Mouse (Mus musculus): ENCODE data around the gene Rxra. TPM values are rescaled to one million over a fixed set of nuclear protein-coding genes. Genes with fewer than 3 reads are reported as not detected.
A peak's percentile ranks its signal among the peaks of the same experiment; 100 is the strongest.

Gene Rxra
- polyA plus RNA-seq, 1 experiment from 2014 or later: 12.4 TPM

DNA sequence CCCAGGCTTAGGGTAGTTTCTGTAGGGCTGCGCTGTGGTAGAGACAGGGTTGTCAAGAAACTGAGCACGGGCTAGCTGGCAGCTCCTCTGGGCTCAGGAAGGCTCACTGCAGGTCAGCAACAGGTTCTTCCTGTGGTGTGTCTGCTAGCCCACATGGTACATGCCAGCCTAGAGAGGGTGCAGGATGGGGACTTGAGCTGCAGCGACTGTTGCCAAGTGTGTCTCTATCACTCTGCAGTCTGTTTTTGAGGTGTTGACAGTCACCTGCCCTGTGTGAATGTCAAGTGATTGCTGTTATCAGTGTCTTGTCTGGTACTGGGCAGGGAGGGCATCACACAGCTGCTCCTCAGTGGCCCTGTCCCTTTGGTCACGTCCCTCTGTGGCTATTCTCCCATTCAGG lies 52.8 kb downstream of the Rxra start:
- H3K4me3 ChIP-seq (replicated peaks): no peak overlapping the region
- no peak overlapping the region for H3K9ac ChIP-seq
- WGBS: 76% methylated on average over 4 of the region's 4 CpGs
- H3K36me3 ChIP-seq: no peaks in the 10 kb centered on the region
- no peak overlapping the region for H3K27ac ChIP-seq
- H3K4me2 ChIP-seq: no peak overlapping the region
- no peaks in the 10 kb centered on the region for H3K27me3 ChIP-seq (replicated peaks)
- no peaks in the 10 kb centered on the region for H3K9me3 ChIP-seq
- no peak for ATAC-seq (ENCODE audit: insufficient read depth, low FRiP score, low read depth)
- peaks cover 26% of the 10 kb centered on the region for H3K4me1 ChIP-seq

DNA sequence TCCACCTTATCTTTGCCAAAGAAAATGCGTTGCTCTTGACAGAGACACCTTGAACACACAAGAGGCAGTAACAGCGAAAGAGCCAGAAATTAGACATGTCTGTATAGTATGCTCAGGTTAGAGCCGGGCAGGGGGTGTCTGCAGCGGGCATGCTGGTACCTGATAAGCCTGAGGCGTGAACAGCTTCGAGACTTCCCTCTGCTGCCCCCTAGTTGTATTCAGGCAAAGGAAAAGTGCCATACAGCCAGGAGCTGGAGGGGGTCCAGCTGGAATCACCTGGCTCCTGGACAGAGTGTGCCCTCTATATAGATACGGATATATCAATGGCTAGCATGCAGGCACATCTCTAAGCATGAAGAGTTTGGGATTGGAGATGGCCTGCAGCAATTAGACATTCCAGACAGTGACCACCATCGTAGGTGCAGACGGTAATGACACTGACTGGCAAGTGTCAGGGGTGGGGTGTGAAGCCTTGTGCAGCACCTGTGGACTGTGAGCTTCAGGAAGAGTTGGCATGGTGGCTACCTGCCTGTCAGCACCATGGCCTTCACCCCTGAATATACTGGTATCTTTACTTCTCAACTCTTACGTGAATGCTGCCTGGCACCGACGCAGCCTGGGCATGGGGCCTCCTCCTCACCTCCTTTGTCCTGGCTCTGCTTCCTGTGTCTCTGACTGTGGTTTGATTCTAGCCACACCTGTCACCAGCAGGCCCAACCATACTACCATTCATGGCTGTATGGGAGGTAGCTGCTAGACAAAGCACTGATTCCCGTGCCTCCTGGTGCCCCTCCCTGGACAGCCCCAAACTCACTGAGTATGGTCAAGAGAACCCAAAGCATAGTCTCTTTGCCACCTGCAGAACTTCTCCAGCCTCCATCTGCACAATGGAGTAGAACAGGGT lies 54.0 kb downstream of the Rxra start:
- H3K27ac ChIP-seq: no peak overlapping the region
- no peak overlapping the region for H3K4me3 ChIP-seq (replicated peaks)
- 63% methylated on average over 13 of the region's 13 CpGs for WGBS
- H3K36me3 ChIP-seq: no peaks in the 10 kb centered on the region
- H3K4me1 ChIP-seq: peaks cover 38% of the 10 kb centered on the region
- no peak for ATAC-seq (ENCODE audit: insufficient read depth, low FRiP score, low read depth)
- no peak overlapping the region for H3K4me2 ChIP-seq
- H3K27me3 ChIP-seq (replicated peaks): no peaks in the 10 kb centered on the region
- no peaks in the 10 kb centered on the region for H3K9me3 ChIP-seq
- no peak overlapping the region for H3K9ac ChIP-seq

DNA sequence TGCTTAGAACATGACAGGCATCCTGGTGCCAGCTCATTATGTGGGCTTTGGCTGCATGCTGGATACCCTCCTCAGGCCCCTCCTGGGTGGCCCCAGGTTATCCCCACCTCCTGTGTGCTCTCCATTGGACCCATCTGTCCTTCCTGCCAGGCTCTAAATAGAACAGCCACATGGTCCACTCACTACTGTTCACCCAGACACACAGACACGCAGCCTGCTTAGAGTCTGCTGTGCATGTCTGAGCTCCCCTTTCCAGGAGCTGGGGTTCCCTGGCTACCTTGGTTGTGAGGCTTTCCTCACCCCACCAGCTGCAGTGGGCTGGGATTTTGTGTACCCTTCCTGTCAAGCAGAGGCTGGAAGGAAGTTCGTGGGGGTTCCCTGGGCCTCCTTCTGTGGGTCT lies 56.8 kb downstream of the Rxra start:
- Histone ChIP-seq H3K9me3 (no peaks in the 10 kb centered on the region), H3K4me2 (no peak overlapping the region), H3K27ac (peak overlapping the region; percentile 23), H3K4me3 (replicated peaks) (no peak overlapping the region), H3K27me3 (replicated peaks) (no peaks in the 10 kb centered on the region), H3K9ac (no peak overlapping the region), H3K4me1 (peaks cover 36% of the 10 kb centered on the region), H3K36me3 (0 out of 2 replicates have a peak, but pooled peaks cover 3% of the 10 kb centered on the region)
- ATAC-seq (ENCODE audit: insufficient read depth, low FRiP score, low read depth): no peak
- 35% methylated on average over 2 of the region's 2 CpGs for WGBS

DNA sequence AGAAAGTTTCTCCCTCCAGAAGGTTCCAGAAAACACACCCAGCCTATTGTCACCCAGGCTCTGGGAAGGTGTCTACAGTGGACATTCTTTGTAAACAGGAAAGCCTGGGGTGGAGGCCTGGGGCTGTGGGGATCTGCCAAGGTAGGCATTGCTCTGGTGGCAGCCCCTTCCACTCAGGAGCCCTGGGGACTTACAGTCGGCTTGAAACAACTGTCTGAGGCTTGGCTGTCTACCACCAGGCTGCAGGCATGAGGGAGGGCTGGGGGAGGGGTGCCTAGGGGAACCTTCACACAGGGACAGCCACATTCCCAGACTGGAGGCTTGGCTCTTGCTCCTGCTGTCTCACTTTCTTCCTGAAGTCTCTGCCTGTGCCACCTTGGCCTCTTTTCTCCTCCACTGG lies 58.1 kb downstream of the Rxra start:
- Histone ChIP-seq H3K27ac (peak overlapping the region; percentile 23), H3K36me3 (0 out of 2 replicates have a peak, but pooled peaks cover 8% of the 10 kb centered on the region), H3K9me3 (no peaks in the 10 kb centered on the region), H3K4me2 (no peak overlapping the region), H3K4me3 (replicated peaks) (no peak overlapping the region), H3K9ac (no peak overlapping the region), H3K4me1 (peaks cover 43% of the 10 kb centered on the region), H3K27me3 (replicated peaks) (no peaks in the 10 kb centered on the region)
- WGBS: 0% methylated on average over 1 of the region's 1 CpGs
- ATAC-seq (ENCODE audit: insufficient read depth, low FRiP score, low read depth): peak; percentile 41; the same call in 1 of the 2 replicates

DNA sequence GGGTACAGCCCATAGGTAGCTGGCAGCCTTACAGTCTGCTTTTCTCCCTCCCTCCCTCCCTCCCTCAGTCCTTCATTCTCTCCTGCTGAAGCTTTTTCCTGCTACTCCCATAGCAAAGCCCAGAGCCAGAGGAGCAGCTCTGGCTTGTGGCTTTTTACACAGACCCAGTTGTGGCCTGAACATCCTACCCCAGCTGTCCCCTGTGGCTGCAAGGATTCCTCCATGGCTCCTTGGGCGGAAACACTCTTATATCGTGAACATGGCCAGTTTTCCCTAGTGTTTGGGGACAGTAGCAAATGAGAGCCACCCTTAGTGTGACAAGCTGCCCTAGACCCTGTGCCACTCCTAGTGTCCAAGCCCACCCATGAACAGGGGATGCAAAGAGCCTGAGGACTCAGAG lies 58.6 kb downstream of the Rxra start:
- no peak overlapping the region for H3K4me2 ChIP-seq
- H3K9ac ChIP-seq: no peak overlapping the region
- 0 out of 2 replicates have a peak, but pooled peaks cover 8% of the 10 kb centered on the region for H3K36me3 ChIP-seq
- H3K4me1 ChIP-seq: peaks cover 48% of the 10 kb centered on the region
- no peaks in the 10 kb centered on the region for H3K9me3 ChIP-seq
- 78% methylated on average over 2 of the region's 2 CpGs for WGBS
- no peaks in the 10 kb centered on the region for H3K27me3 ChIP-seq (replicated peaks)
- H3K27ac ChIP-seq: peak overlapping the region; percentile 23; the same call in 1 of the 2 replicates
- H3K4me3 ChIP-seq (replicated peaks): no peak overlapping the region
- ATAC-seq (ENCODE audit: insufficient read depth, low FRiP score, low read depth): no peak

DNA sequence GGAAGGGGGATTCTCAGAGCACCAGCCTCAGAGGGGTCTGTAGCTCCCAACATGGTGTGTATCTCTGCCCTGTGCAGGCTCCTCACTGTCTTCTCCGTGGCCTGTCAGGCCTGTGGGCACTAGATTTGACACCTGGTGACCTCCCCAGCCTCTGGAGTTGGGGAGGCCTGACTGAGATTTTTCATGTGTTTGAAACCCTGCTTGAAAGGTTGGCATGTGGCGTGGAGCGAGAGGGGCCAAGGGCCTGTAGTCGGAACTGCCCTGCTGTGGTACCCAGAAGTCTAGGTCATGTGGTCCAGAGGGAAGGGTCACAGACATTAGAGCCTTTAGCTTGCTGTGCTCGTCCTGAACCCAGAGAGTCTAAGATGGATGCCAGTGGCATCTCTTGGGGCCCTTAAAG lies 60.6 kb downstream of the Rxra start:
- Histone ChIP-seq H3K4me3 (replicated peaks) (no peak overlapping the region), H3K4me1 (peaks cover 62% of the 10 kb centered on the region), H3K4me2 (no peak overlapping the region), H3K9ac (no peak overlapping the region), H3K27ac (no peak overlapping the region), H3K9me3 (no peaks in the 10 kb centered on the region), H3K27me3 (replicated peaks) (no peaks in the 10 kb centered on the region), H3K36me3 (0 out of 2 replicates have a peak, but pooled peaks cover 14% of the 10 kb centered on the region)
- 77% methylated on average over 5 of the region's 5 CpGs for WGBS
- no peak for ATAC-seq (ENCODE audit: insufficient read depth, low FRiP score, low read depth)

DNA sequence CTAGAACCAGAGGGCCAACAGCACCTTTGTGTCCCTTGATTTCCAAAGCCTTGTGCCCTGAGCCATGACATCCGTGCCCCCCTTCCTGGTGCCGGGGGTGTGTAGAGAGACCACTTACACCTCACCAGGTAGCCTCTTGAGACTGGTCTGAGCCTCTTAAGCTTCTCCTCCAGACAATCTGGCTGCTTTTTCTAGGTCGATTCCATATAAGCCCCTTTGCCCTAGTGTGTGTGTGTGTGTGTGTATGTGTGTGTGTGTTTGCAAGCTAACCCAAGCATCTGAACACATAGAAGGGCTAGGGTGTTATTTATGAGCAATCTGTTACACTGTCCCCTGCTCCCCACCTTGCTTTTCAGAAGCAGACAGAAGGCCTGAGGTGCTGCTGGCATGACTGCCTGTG lies 62.2 kb downstream of the Rxra start:
- Histone ChIP-seq H3K9ac (no peak overlapping the region), H3K4me2 (no peak overlapping the region), H3K27me3 (replicated peaks) (no peaks in the 10 kb centered on the region), H3K9me3 (no peaks in the 10 kb centered on the region), H3K27ac (no peak overlapping the region), H3K4me1 (peaks cover 49% of the 10 kb centered on the region), H3K36me3 (peaks cover 22% of the 10 kb centered on the region; the same call in 1 of the 2 replicates), H3K4me3 (replicated peaks) (no peak overlapping the region)
- WGBS: 77% methylated on average over 3 of the region's 3 CpGs
- no peak for ATAC-seq (ENCODE audit: insufficient read depth, low FRiP score, low read depth)

DNA sequence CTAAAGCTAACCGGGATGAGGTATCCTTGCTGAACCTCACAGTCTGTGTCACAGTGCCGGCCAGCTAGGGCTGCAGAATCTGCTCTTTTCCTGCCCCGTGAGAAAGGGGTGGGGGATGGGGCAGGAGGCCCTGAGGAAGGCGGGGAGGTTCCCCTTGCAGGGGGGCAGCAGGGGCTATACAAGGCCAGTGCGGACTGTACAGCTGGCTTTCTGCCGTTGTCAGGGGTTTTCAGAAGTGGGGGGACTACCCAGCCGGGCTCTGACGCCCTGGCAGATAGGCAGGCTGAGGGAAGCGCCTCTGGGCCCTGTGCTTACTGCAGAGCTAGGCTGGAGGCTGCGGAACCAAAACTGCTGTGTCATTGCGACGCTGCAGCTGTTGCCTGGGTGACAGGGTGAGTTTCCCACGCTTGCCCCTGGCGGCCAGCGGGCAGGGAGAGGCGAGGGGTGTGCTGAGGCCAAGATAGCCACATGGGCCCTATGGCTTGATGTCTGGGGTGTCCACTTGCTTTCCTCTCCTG lies 63.9 kb downstream of the Rxra start:
- Histone ChIP-seq H3K4me2 (peak overlapping the region; percentile 42; the same call in 1 of the 2 replicates), H3K9ac (no peak overlapping the region), H3K4me1 (peaks cover 50% of the 10 kb centered on the region), H3K9me3 (no peaks in the 10 kb centered on the region), H3K36me3 (peaks cover 25% of the 10 kb centered on the region; the same call in 1 of the 2 replicates), H3K4me3 (replicated peaks) (no peak overlapping the region), H3K27me3 (replicated peaks) (no peaks in the 10 kb centered on the region), H3K27ac (peak overlapping the region; percentile 26)
- peak; percentile 75 for ATAC-seq (ENCODE audit: insufficient read depth, low FRiP score, low read depth)
- 7% methylated on average over 16 of the region's 16 CpGs for WGBS

DNA sequence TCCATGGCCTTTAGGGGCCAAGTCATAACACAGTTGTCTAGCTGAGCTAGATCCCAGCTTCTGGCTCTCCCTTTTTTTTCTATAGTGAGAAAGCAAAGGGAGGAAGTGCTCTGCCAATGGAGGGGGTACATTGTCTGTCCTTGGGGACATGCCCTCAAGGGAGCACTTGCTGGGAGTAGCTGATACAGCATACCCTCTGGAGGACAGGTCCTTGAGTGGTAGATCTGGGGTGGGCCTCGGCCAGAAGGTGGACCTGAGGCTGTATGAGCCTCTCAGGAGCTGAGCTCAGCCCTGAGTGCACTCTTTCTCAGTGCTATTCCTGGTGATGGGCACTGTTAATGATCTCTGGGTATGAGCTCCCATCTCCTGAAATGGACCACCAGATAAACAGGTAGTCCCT lies 66.9 kb downstream of the Rxra start:
- 64% methylated on average over 1 of the region's 1 CpGs for WGBS
- Histone ChIP-seq H3K36me3 (peaks cover 24% of the 10 kb centered on the region), H3K9ac (no peak overlapping the region), H3K4me1 (peaks cover 74% of the 10 kb centered on the region), H3K4me2 (no peak overlapping the region), H3K27me3 (replicated peaks) (no peaks in the 10 kb centered on the region), H3K4me3 (replicated peaks) (no peak overlapping the region), H3K9me3 (no peaks in the 10 kb centered on the region), H3K27ac (peak overlapping the region; percentile 85; the same call in 1 of the 2 replicates)
- no peak for ATAC-seq (ENCODE audit: insufficient read depth, low FRiP score, low read depth)

DNA sequence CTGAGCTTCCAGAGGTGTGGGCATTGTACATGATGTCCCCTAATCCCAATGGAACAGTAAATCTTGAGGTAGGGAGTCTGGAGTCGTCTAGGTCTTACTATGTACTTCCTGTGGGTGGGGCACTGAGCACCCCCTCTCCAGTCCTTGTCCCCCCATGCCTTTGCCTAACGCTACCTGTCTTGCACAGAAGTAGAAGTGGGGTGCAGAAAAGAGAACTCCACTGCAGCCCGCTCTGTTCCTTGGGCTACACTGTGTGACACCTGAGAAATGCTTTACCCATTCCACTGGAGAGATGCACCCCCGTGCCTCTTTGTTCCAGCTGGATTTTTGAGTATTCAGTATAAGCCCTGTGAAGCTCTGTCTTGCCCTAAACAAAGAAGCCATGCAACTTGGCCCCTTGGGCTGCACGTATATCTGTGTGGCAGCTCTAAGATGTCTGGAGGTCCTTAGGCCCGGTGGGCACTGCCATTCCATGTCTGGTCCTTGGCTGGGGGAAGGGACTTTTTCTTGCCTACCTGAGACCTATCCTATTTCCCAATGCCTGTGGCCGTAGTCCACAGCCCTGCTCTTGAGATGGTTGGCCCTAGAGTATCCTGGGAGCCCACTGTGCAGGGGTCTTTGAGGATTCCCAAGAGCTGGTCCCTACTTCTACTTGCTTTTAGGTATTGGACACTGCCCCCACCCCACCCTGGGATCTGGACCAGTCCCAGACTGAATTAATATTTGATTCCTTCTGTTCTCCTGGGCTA lies 67.8 kb downstream of the Rxra start:
- ATAC-seq (ENCODE audit: insufficient read depth, low FRiP score, low read depth): no peak
- peaks cover 68% of the 10 kb centered on the region for H3K4me1 ChIP-seq
- H3K27ac ChIP-seq: peak overlapping the region; percentile 85
- H3K9ac ChIP-seq: no peak overlapping the region
- no peaks in the 10 kb centered on the region for H3K9me3 ChIP-seq
- no peaks in the 10 kb centered on the region for H3K27me3 ChIP-seq (replicated peaks)
- H3K4me3 ChIP-seq (replicated peaks): no peak overlapping the region
- WGBS: 78% methylated on average over 7 of the region's 7 CpGs
- H3K4me2 ChIP-seq: no peak overlapping the region
- H3K36me3 ChIP-seq: peaks cover 25% of the 10 kb centered on the region

DNA sequence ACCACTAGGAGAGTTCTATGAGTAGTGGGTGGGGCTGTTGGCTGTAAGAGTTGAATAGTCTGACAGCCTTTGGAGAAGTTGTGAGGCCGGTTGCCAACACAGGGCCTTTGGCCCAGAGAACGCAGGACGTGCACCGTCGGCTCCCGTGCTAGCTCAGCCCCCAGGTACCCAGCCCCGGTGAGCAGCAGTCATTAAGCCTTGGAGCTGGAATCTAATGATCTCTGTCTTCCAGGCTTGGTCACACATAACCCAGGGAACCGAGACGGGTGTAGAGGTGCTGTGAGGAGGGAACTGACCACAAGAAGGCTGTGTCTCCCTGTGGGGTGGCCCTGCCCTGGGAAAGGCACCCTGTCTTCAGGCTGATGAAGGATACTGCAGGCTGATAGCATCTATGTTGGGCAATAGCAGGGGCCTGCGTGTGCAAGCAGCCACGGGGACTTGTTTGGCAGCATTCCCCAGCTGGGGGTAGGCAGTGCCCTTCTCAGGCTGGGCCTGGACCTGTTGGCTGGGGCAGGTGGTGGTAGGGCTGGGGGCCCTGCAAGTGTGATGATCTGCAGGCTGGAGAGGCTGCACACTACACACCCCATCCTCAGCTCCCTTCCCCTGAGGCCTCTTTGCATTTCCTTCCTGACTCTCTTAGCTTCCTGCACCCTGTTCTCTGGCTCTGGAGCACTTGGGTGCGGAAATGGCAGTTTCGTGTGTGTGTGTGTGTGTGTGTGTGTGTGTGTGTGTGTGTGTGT lies 68.5 kb downstream of the Rxra start:
- WGBS: 34% methylated on average over 13 of the region's 13 CpGs
- Histone ChIP-seq H3K4me1 (peaks cover 63% of the 10 kb centered on the region), H3K4me2 (peak overlapping the region; percentile 17; the same call in 1 of the 2 replicates), H3K27ac (peak overlapping the region; percentile 85), H3K27me3 (replicated peaks) (no peaks in the 10 kb centered on the region), H3K9ac (no peak overlapping the region), H3K36me3 (peaks cover 31% of the 10 kb centered on the region), H3K4me3 (replicated peaks) (no peak overlapping the region), H3K9me3 (no peaks in the 10 kb centered on the region)
- peak; percentile 67 for ATAC-seq (ENCODE audit: insufficient read depth, low FRiP score, low read depth)
